Mouse (Mus musculus): ENCODE measurements at regions not wholly inside any gene's neighbourhood (a gene's known extent, or its start where the extent isn't known, plus 50 kb on each side); places are given as distances from the start of the nearest gene placed in this dataset.

GRCm38 (mm10) chr12:17084499-17085208 lies 73.1 kb upstream of the 2410004P03Rik start:
- Histone ChIP-seq H3K4me1 (replicated peaks; ENCODE audit: insufficient read depth, low read length) (no peaks in the 10 kb centered on the region), H3K36me3 (ENCODE audit: insufficient read depth, low read length) (no peaks in the 10 kb centered on the region), H3K9ac (ENCODE audit: low read depth, low read length) (no peak overlapping the region), H3K9me3 (replicated peaks; ENCODE audit: low read length) (no peaks in the 10 kb centered on the region), H3K4me2 (ENCODE audit: low read length) (no peak overlapping the region), H3K27me3 (ENCODE audit: insufficient read depth, low read length) (no peaks in the 10 kb centered on the region), H3K27ac (no peak overlapping the region), H3K4me3 (replicated peaks; ENCODE audit: low read depth, low read length) (no peak overlapping the region)
- no peak for TF ChIP-seq CTCF (IDR thresholded peaks at IDR 0.05; ENCODE audit: low read depth)
- ATAC-seq (replicated peaks; ENCODE audit: low FRiP score, low read depth) (no peak), DNase-seq (ENCODE audit: low spot score) (no peak)
- 69% methylated on average over 9 of the region's 9 CpGs for WGBS

GRCm38 (mm10) chr12:17071691-17072454 lies 60.3 kb upstream of the 2410004P03Rik start:
- H3K27ac ChIP-seq, result no peak overlapping the region
- TF ChIP-seq CTCF (IDR thresholded peaks at IDR 0.05; ENCODE audit: low read depth), result no peak
- WGBS, result 93% methylated on average over 15 of the region's 15 CpGs
- H3K9me3 ChIP-seq (replicated peaks; ENCODE audit: low read length), result no peaks in the 10 kb centered on the region
- H3K36me3 ChIP-seq (ENCODE audit: insufficient read depth, low read length), result no peaks in the 10 kb centered on the region
- H3K4me2 ChIP-seq (ENCODE audit: low read length), result no peak overlapping the region
- DNase-seq (ENCODE audit: low spot score), result no peak
- no peak for ATAC-seq (replicated peaks; ENCODE audit: low FRiP score, low read depth)
- H3K4me1 ChIP-seq (replicated peaks; ENCODE audit: insufficient read depth, low read length), result no peaks in the 10 kb centered on the region
- H3K4me3 ChIP-seq (replicated peaks; ENCODE audit: low read depth, low read length), result no peak overlapping the region
- H3K9ac ChIP-seq (ENCODE audit: low read depth, low read length), result no peak overlapping the region
- H3K27me3 ChIP-seq (ENCODE audit: insufficient read depth, low read length), result no peaks in the 10 kb centered on the region

GRCm38 (mm10) chr12:17069808-17070207 lies 58.3 kb upstream of the 2410004P03Rik start:
- TF ChIP-seq CTCF (IDR thresholded peaks at IDR 0.05; ENCODE audit: low read depth), result no peak
- DNase-seq (ENCODE audit: low spot score), result no peak
- H3K4me2 ChIP-seq (ENCODE audit: low read length), result no peak overlapping the region
- H3K9me3 ChIP-seq (replicated peaks; ENCODE audit: low read length), result no peaks in the 10 kb centered on the region
- H3K27ac ChIP-seq, result no peak overlapping the region
- H3K9ac ChIP-seq (ENCODE audit: low read depth, low read length), result no peak overlapping the region
- H3K36me3 ChIP-seq (ENCODE audit: insufficient read depth, low read length), result no peaks in the 10 kb centered on the region
- H3K4me3 ChIP-seq (replicated peaks; ENCODE audit: low read depth, low read length), result no peak overlapping the region
- no peak for ATAC-seq (replicated peaks; ENCODE audit: low FRiP score, low read depth)
- H3K27me3 ChIP-seq (ENCODE audit: insufficient read depth, low read length), result no peaks in the 10 kb centered on the region
- WGBS, result 50% methylated on average over 9 of the region's 9 CpGs
- no peaks in the 10 kb centered on the region for H3K4me1 ChIP-seq (replicated peaks; ENCODE audit: insufficient read depth, low read length)

- no peak for ATAC-seq (replicated peaks; ENCODE audit: low FRiP score, low read depth)
Observed at GRCm38 (mm10) chr12:17069161-17069560, 57.6 kb upstream of the 2410004P03Rik start.

GRCm38 (mm10) chr12:17063920-17064319 lies 52.4 kb upstream of the 2410004P03Rik start:
- no peak for ATAC-seq (replicated peaks; ENCODE audit: low FRiP score, low read depth)
- WGBS, result 58% methylated on average over 5 of the region's 5 CpGs

More at GRCm38 (mm10) chr12:17069161-17069560, 57.6 kb upstream of the 2410004P03Rik start:
- no peaks in the 10 kb centered on the region for H3K36me3 ChIP-seq (ENCODE audit: insufficient read depth, low read length)
- H3K4me3 ChIP-seq (replicated peaks; ENCODE audit: low read depth, low read length), result no peak overlapping the region
- no peak overlapping the region for H3K9ac ChIP-seq (ENCODE audit: low read depth, low read length)
- 76% methylated on average over 5 of the region's 5 CpGs for WGBS
- DNase-seq (ENCODE audit: low spot score), result no peak
- no peak overlapping the region for H3K27ac ChIP-seq
- no peak overlapping the region for H3K4me2 ChIP-seq (ENCODE audit: low read length)
- H3K9me3 ChIP-seq (replicated peaks; ENCODE audit: low read length), result no peaks in the 10 kb centered on the region
- H3K4me1 ChIP-seq (replicated peaks; ENCODE audit: insufficient read depth, low read length), result no peaks in the 10 kb centered on the region
- no peak for TF ChIP-seq CTCF (IDR thresholded peaks at IDR 0.05; ENCODE audit: low read depth)
- H3K27me3 ChIP-seq (ENCODE audit: insufficient read depth, low read length), result no peaks in the 10 kb centered on the region

More at GRCm38 (mm10) chr12:17063920-17064319, 52.4 kb upstream of the 2410004P03Rik start:
- no peaks in the 10 kb centered on the region for H3K36me3 ChIP-seq (ENCODE audit: insufficient read depth, low read length)
- no peaks in the 10 kb centered on the region for H3K9me3 ChIP-seq (replicated peaks; ENCODE audit: low read length)
- TF ChIP-seq CTCF (IDR thresholded peaks at IDR 0.05; ENCODE audit: low read depth), result no peak
- peak; percentile 16 for DNase-seq (ENCODE audit: low spot score)
- H3K27ac ChIP-seq, result no peak overlapping the region
- no peak overlapping the region for H3K4me3 ChIP-seq (replicated peaks; ENCODE audit: low read depth, low read length)
- no peak overlapping the region for H3K4me2 ChIP-seq (ENCODE audit: low read length)
- no peaks in the 10 kb centered on the region for H3K27me3 ChIP-seq (ENCODE audit: insufficient read depth, low read length)
- H3K4me1 ChIP-seq (replicated peaks; ENCODE audit: insufficient read depth, low read length), result no peaks in the 10 kb centered on the region
- no peak overlapping the region for H3K9ac ChIP-seq (ENCODE audit: low read depth, low read length)
